Mouse (Mus musculus): ENCODE results near the gene H2-Q4.

GRCm38 (mm10) chr17:35354071-35354470, 25.3 kb upstream of the H2-Q4 start:
- TF ChIP-seq POLR2A (IDR thresholded peaks at IDR 0.05; ENCODE audit: borderline replicate concordance, extremely low read depth, insufficient read depth, insufficient read length, poor library complexity, severe bottlenecking) (no peak), CTCF (IDR thresholded peaks at IDR 0.05; ENCODE audit: borderline replicate concordance, extremely low read depth, insufficient read depth, insufficient read length) (no peak)
